Mouse (Mus musculus) liver, postnatal 0 days (tissue): ENCODE measurements around the gene Tex2.

Source experiments
- CTCF ChIP-seq: sonication (generic); IDR thresholded peaks from 2 replicates; pipeline ENCODE4 v1.5.1; 2016; ENCODE audit warnings: antibody characterized with exemption, low read depth
- EP300 ChIP-seq: IDR thresholded peaks from 2 replicates; pipeline ENCODE4 v1.6.1; 2016; ENCODE audit warnings: antibody characterized with exemption, low read depth, mild to moderate bottlenecking

- TF ChIP-seq CTCF (no peak), EP300 (no peak)
Observed at GRCm38 (mm10) chr11:106546081-106546480, 67.1 kb downstream of the Tex2 start.
